Mouse (Mus musculus) spleen, adult 2 months (tissue): Measurements from ENCODE around the gene Cradd.

ENCODE experiments used
- CTCF ChIP-seq: fragments of 200-500 bp; IDR thresholded peaks from 2 replicates; pipeline ENCODE4 v1.5.1; 2011; ENCODE audit warnings: mild to moderate bottlenecking, inconsistent platforms; ENCODE audit not compliant: insufficient read depth, insufficient read length, insufficient replicate concordance; ENCODE audit errors: extremely low read depth
- POLR2A ChIP-seq: fragments of 200-500 bp; IDR thresholded peaks from 2 replicates; pipeline ENCODE4 v1.6.1; 2011; ENCODE audit warnings: low read depth, low read length, inconsistent platforms

DNA sequence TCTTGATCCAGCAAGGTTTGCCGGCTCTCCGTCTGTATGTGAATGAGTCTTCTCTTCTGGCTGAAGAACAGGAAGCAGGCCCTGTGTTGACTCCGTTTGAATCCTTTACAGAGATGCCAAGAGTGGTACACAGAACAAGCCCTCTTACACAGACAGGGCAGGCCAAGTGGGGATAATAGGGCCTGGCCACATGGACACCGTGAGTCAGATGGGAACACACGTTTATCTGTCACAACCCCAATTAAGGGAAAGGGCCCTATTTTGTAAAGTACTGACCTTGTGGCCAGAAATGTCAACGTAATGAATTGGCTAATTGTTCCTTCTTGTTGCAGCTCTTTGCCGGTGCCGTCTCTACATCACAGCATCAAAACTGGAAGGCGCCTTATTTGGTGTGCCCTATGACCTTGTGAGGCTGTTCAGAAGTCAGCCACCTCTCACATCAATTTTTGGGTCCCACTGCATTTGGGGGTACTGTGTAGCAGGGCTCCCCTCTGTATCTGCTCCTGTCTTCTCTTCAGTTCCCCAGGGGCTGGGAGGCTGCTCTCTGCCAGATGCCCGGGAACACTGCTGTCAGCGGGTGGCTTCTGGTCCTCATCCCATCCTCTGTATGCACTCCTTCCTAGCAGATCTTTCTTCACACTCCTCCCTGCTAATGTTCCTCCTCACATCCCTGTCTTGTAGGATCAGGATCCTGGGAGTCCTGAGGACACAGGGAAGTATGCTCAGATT lies 124.2 kb downstream of the Cradd start:
- no peak for TF ChIP-seq CTCF
- TF ChIP-seq POLR2A = no peak
